Mouse (Mus musculus): ENCODE measurements around the gene Wnt3a.

- TF ChIP-seq CTCF (IDR thresholded peaks at IDR 0.05 in 2 of 3, conservative IDR thresholded peaks at IDR 0.05 in 1 of 3; ENCODE audit: control insufficient read depth in 1 of 3, insufficient read depth in 1 of 3, low read depth in 2 of 3, low read length in 3 of 3, poor library complexity in 1 of 3, severe bottlenecking in 1 of 3) (no peak), ZNF384 (IDR thresholded peaks at IDR 0.05; ENCODE audit: low read depth, low read length) (no peak), ZC3H11A (IDR thresholded peaks at IDR 0.05; ENCODE audit: low read depth, low read length) (no peak)
Observed at GRCm38 (mm10) chr11:59336381-59336780, 45.8 kb upstream of the Wnt3a start.

Data from MEL (cell line).